Mouse (Mus musculus) lung, adult 2 months (tissue): ENCODE measurements around the gene Bcl2l14. TPM values are rescaled to one million over a fixed set of nuclear protein-coding genes. Genes with fewer than 3 reads are reported as not detected.

ENCODE experiments used
- DNase-seq: peaks from one replicate; pipeline ENCODE4 v3.0.0; 2022
- H3K4me1 ChIP-seq: fragments of 200-500 bp; 2 replicates; pipeline ENCODE4 v1.6.1; 2011; ENCODE audit warnings: low read length; ENCODE audit not compliant: control insufficient read depth, insufficient read depth
- H3K4me3 ChIP-seq: fragments of 200-500 bp; replicated peaks from 2 replicates; pipeline ENCODE3; 2011; ENCODE audit warnings: low read depth, mild to moderate bottlenecking, control low read depth, low read length; ENCODE audit errors: extremely low read depth
- CTCF ChIP-seq: fragments of 200-500 bp; IDR thresholded peaks from 2 replicates; pipeline ENCODE4 v1.5.1; 2011; ENCODE audit warnings: mild to moderate bottlenecking, low read length, control low read depth; ENCODE audit not compliant: insufficient read depth
- POLR2A ChIP-seq: fragments of 200-500 bp; IDR thresholded peaks from 2 replicates; pipeline ENCODE4 v1.6.1; 2011; ENCODE audit warnings: low read depth, mild to moderate bottlenecking, control low read depth, low read length, borderline replicate concordance; ENCODE audit errors: extremely low read depth
- WGBS: fragments of 180-500 bp; shearing (Covaris S2); methylation state at CpG from one replicate; pipeline ENCODE4 v1.1.7; 2018; 5-methylcytosine and 5-hydroxymethylcytosine counted together
- polyA plus RNA-seq: library from polyadenylated mRNA; depleted of rRNA; stranded (reverse); fragments of >200 nt; gene quantifications from 2 replicates; pipeline ENCODE4 v1.2.3, GENCODE M21; 2012

Gene Bcl2l14
- polyA plus RNA-seq, 1 experiment, result 1.2 TPM

GRCm38 (mm10) chr6:134439401-134440021 is 43.4 kb downstream of the Bcl2l14 start:
- peaks cover 11% of the 10 kb centered on the region for H3K4me1 ChIP-seq
- TF ChIP-seq CTCF, result no peak
- TF ChIP-seq POLR2A, result no peak
- no peak overlapping the region for H3K4me3 ChIP-seq
- no peak for DNase-seq
- WGBS, result 38% methylated on average over 23 of the region's 23 CpGs

- Histone ChIP-seq H3K4me3 (no peak overlapping the region), H3K4me1 (peaks cover 11% of the 10 kb centered on the region)
- WGBS, result 37% methylated on average over 10 of the region's 10 CpGs
- TF ChIP-seq CTCF, result no peak
- no peak for TF ChIP-seq POLR2A
- DNase-seq, result no peak
Observed at GRCm38 (mm10) chr6:134440023-134440422, 43.9 kb downstream of the Bcl2l14 start.

- Histone ChIP-seq H3K4me1 (peaks cover 11% of the 10 kb centered on the region), H3K4me3 (no peak overlapping the region)
- 84% methylated on average over 3 of the region's 3 CpGs for WGBS
- TF ChIP-seq POLR2A (no peak), CTCF (no peak)
- no peak for DNase-seq
Observed at GRCm38 (mm10) chr6:134441716-134442115, 45.6 kb downstream of the Bcl2l14 start.

GRCm38 (mm10) chr6:134442219-134442618 is 46.1 kb downstream of the Bcl2l14 start:
- H3K4me1 ChIP-seq, result peaks cover 11% of the 10 kb centered on the region
- TF ChIP-seq POLR2A, result no peak
- no peak for TF ChIP-seq CTCF
- H3K4me3 ChIP-seq, result no peak overlapping the region
- no peak for DNase-seq
- WGBS, result 60% methylated on average over 5 of the region's 5 CpGs

GRCm38 (mm10) chr6:134443198-134443904 is 47.2 kb downstream of the Bcl2l14 start:
- TF ChIP-seq CTCF, result no peak
- TF ChIP-seq POLR2A, result no peak
- peaks cover 11% of the 10 kb centered on the region for H3K4me1 ChIP-seq
- DNase-seq, result no peak
- 48% methylated on average over 9 of the region's 9 CpGs for WGBS
- no peak overlapping the region for H3K4me3 ChIP-seq

GRCm38 (mm10) chr6:134443925-134444324 is 47.8 kb downstream of the Bcl2l14 start:
- DNase-seq, result no peak
- TF ChIP-seq POLR2A, result no peak
- TF ChIP-seq CTCF, result no peak
- H3K4me3 ChIP-seq, result no peak overlapping the region
- 20% methylated on average over 5 of the region's 5 CpGs for WGBS
- H3K4me1 ChIP-seq, result peaks cover 11% of the 10 kb centered on the region

- WGBS, result 75% methylated on average over 12 of the region's 12 CpGs
- no peak for TF ChIP-seq POLR2A
- no peak for TF ChIP-seq CTCF
- Histone ChIP-seq H3K4me1 (peaks cover 5% of the 10 kb centered on the region), H3K4me3 (no peak overlapping the region)
- no peak for DNase-seq
Observed at GRCm38 (mm10) chr6:134448451-134448850, 52.3 kb downstream of the Bcl2l14 start.

GRCm38 (mm10) chr6:134449958-134450357 is 53.8 kb downstream of the Bcl2l14 start:
- no peak for DNase-seq
- TF ChIP-seq POLR2A (no peak), CTCF (no peak)
- H3K4me3 ChIP-seq, result no peak overlapping the region
- 70% methylated on average over 11 of the region's 11 CpGs for WGBS
- no peaks in the 10 kb centered on the region for H3K4me1 ChIP-seq

GRCm38 (mm10) chr6:134450661-134451119 is 54.6 kb downstream of the Bcl2l14 start:
- WGBS, result 55% methylated on average over 14 of the region's 14 CpGs
- TF ChIP-seq POLR2A (no peak), CTCF (no peak)
- no peak for DNase-seq
- Histone ChIP-seq H3K4me1 (no peaks in the 10 kb centered on the region), H3K4me3 (no peak overlapping the region)

- TF ChIP-seq CTCF (0 out of 2 replicates have a peak, but pooled peaks have one; percentile 25), POLR2A (no peak)
- no peak for DNase-seq
- 95% methylated on average over 1 of the region's 1 CpGs for WGBS
- Histone ChIP-seq H3K4me3 (no peak overlapping the region), H3K4me1 (no peaks in the 10 kb centered on the region; the same call in 1 of the 2 replicates)
Observed at GRCm38 (mm10) chr6:134454093-134454492, 58.0 kb downstream of the Bcl2l14 start.
